Mouse (Mus musculus): ENCODE results near the gene Arhgap11a. TPM values are rescaled to one million over a fixed set of nuclear protein-coding genes. Genes with fewer than 3 reads are reported as not detected.

The Arhgap11a gene
- total and polyA plus RNA-seq, 2 experiments from 2014 or later = 2.7 to 5.2 TPM

GRCm38 (mm10) chr2:113866155-113866554, 17.7 kb upstream of the Arhgap11a start:
- peak; percentile 60 for DNase-seq
- H3K27me3 ChIP-seq (ENCODE audit: insufficient read depth, low read length) = no peaks in the 10 kb centered on the region; the same call in none of the 2 replicates
- no peaks in the 10 kb centered on the region for H3K36me3 ChIP-seq (ENCODE audit: insufficient read depth)
- no peak overlapping the region for H3K27ac ChIP-seq (ENCODE audit: low read depth, low read length)
- H3K9me3 ChIP-seq (ENCODE audit: low read length) = no peaks in the 10 kb centered on the region
- ATAC-seq = 0 out of 2 replicates have a peak, but pooled peaks have one; percentile 47
- H3K4me2 ChIP-seq (ENCODE audit: low read depth) = no peak overlapping the region
- no peaks in the 10 kb centered on the region for H3K4me1 ChIP-seq (ENCODE audit: insufficient read depth)
- TF ChIP-seq CTCF (IDR thresholded peaks at IDR 0.05; ENCODE audit: low read depth) = peak; percentile 62
- H3K4me3 ChIP-seq (ENCODE audit: low read depth, low read length) = no peak overlapping the region
- no peak overlapping the region for H3K9ac ChIP-seq
- 30% methylated on average over 2 of the region's 2 CpGs for WGBS

GRCm38 (mm10) chr2:113849141-113849540, 680 bp upstream of the Arhgap11a start:
- H3K4me1 ChIP-seq (ENCODE audit: insufficient read depth) = no peaks in the 10 kb centered on the region
- DNase-seq = no peak
- H3K27ac ChIP-seq (ENCODE audit: low read depth, low read length) = peak overlapping the region; percentile 89
- no peaks in the 10 kb centered on the region for H3K9me3 ChIP-seq (ENCODE audit: low read length)
- peak overlapping the region; percentile 59 for H3K9ac ChIP-seq
- H3K4me2 ChIP-seq (ENCODE audit: low read depth) = peak overlapping the region; percentile 94
- peak; percentile 67 for ATAC-seq
- WGBS = 1% methylated on average over 3 of the region's 3 CpGs
- no peaks in the 10 kb centered on the region for H3K27me3 ChIP-seq (ENCODE audit: insufficient read depth, low read length)
- peak overlapping the region; percentile 77 for H3K4me3 ChIP-seq (ENCODE audit: low read depth, low read length)
- no peak for TF ChIP-seq CTCF (IDR thresholded peaks at IDR 0.05; ENCODE audit: low read depth)
- H3K36me3 ChIP-seq (ENCODE audit: insufficient read depth) = no peaks in the 10 kb centered on the region

- Histone ChIP-seq H3K4me3 (ENCODE audit: low read depth, low read length) (peak overlapping the region; percentile 77), H3K27ac (ENCODE audit: low read depth, low read length) (no peak overlapping the region), H3K9me3 (ENCODE audit: low read length) (no peaks in the 10 kb centered on the region), H3K9ac (peak overlapping the region; percentile 59), H3K4me2 (ENCODE audit: low read depth) (peak overlapping the region; percentile 94), H3K4me1 (ENCODE audit: insufficient read depth) (no peaks in the 10 kb centered on the region), H3K27me3 (ENCODE audit: insufficient read depth, low read length) (no peaks in the 10 kb centered on the region), H3K36me3 (ENCODE audit: insufficient read depth) (no peaks in the 10 kb centered on the region)
- ATAC-seq = no peak
- under 1% methylated on average over 24 of the region's 24 CpGs for WGBS
- DNase-seq = no peak
- no peak for TF ChIP-seq CTCF (IDR thresholded peaks at IDR 0.05; ENCODE audit: low read depth)
These were observed 700 bp downstream of the Arhgap11a start for GRCm38 (mm10) chr2:113847678-113848244.

GRCm38 (mm10) chr2:113845081-113845480, 3.4 kb downstream of the Arhgap11a start:
- H3K9me3 ChIP-seq (ENCODE audit: low read length) = no peaks in the 10 kb centered on the region
- no peak overlapping the region for H3K27ac ChIP-seq (ENCODE audit: low read depth, low read length)
- no peaks in the 10 kb centered on the region for H3K36me3 ChIP-seq (ENCODE audit: insufficient read depth)
- H3K4me3 ChIP-seq (ENCODE audit: low read depth, low read length) = no peak overlapping the region
- no peaks in the 10 kb centered on the region for H3K27me3 ChIP-seq (ENCODE audit: insufficient read depth, low read length)
- DNase-seq (no peak), ATAC-seq (no peak)
- H3K4me2 ChIP-seq (ENCODE audit: low read depth) = no peak overlapping the region
- no peak for TF ChIP-seq CTCF (IDR thresholded peaks at IDR 0.05; ENCODE audit: low read depth)
- no peak overlapping the region for H3K9ac ChIP-seq
- WGBS = 58% methylated on average over 4 of the region's 4 CpGs
- H3K4me1 ChIP-seq (ENCODE audit: insufficient read depth) = no peaks in the 10 kb centered on the region

- H3K4me3 ChIP-seq (ENCODE audit: low read depth, low read length) = no peak overlapping the region
- no peaks in the 10 kb centered on the region for H3K36me3 ChIP-seq (ENCODE audit: insufficient read depth)
These were observed 6.6 kb downstream of the Arhgap11a start for GRCm38 (mm10) chr2:113841656-113842437.

GRCm38 (mm10) chr2:113839488-113839887, 9.0 kb downstream of the Arhgap11a start:
- no peaks in the 10 kb centered on the region; the same call in 1 of the 2 replicates for H3K36me3 ChIP-seq (ENCODE audit: insufficient read depth)
- WGBS = 73% methylated on average over 4 of the region's 4 CpGs
- no peak overlapping the region for H3K27ac ChIP-seq (ENCODE audit: low read depth, low read length)
- no peak for ATAC-seq
- no peak overlapping the region for H3K4me3 ChIP-seq (ENCODE audit: low read depth, low read length)
- TF ChIP-seq CTCF (IDR thresholded peaks at IDR 0.05; ENCODE audit: low read depth) = no peak
- H3K4me2 ChIP-seq (ENCODE audit: low read depth) = no peak overlapping the region
- no peak overlapping the region for H3K9ac ChIP-seq
- no peaks in the 10 kb centered on the region for H3K4me1 ChIP-seq (ENCODE audit: insufficient read depth)
- no peaks in the 10 kb centered on the region for H3K9me3 ChIP-seq (ENCODE audit: low read length)
- DNase-seq = no peak
- H3K27me3 ChIP-seq (ENCODE audit: insufficient read depth, low read length) = no peaks in the 10 kb centered on the region

More at GRCm38 (mm10) chr2:113841656-113842437, 6.6 kb downstream of the Arhgap11a start:
- H3K4me2 ChIP-seq (ENCODE audit: low read depth) = no peak overlapping the region
- DNase-seq (no peak), ATAC-seq (no peak)
- no peak overlapping the region for H3K27ac ChIP-seq (ENCODE audit: low read depth, low read length)
- no peaks in the 10 kb centered on the region for H3K4me1 ChIP-seq (ENCODE audit: insufficient read depth)
- no peaks in the 10 kb centered on the region for H3K27me3 ChIP-seq (ENCODE audit: insufficient read depth, low read length)
- no peak overlapping the region for H3K9ac ChIP-seq
- no peak for TF ChIP-seq CTCF (IDR thresholded peaks at IDR 0.05; ENCODE audit: low read depth)
- WGBS = 89% methylated on average over 4 of the region's 4 CpGs
- no peaks in the 10 kb centered on the region for H3K9me3 ChIP-seq (ENCODE audit: low read length)

GRCm38 (mm10) chr2:113835219-113835618, 13.2 kb downstream of the Arhgap11a start:
- Histone ChIP-seq H3K27ac (ENCODE audit: low read depth, low read length) (no peak overlapping the region), H3K4me3 (ENCODE audit: low read depth, low read length) (no peak overlapping the region), H3K27me3 (ENCODE audit: insufficient read depth, low read length) (no peaks in the 10 kb centered on the region), H3K9me3 (ENCODE audit: low read length) (no peaks in the 10 kb centered on the region), H3K4me2 (ENCODE audit: low read depth) (no peak overlapping the region), H3K9ac (no peak overlapping the region), H3K4me1 (ENCODE audit: insufficient read depth) (no peaks in the 10 kb centered on the region), H3K36me3 (ENCODE audit: insufficient read depth) (no peaks in the 10 kb centered on the region; the same call in 1 of the 2 replicates)
- ATAC-seq (no peak), DNase-seq (no peak)
- WGBS = 92% methylated on average over 3 of the region's 3 CpGs
- TF ChIP-seq CTCF (IDR thresholded peaks at IDR 0.05; ENCODE audit: low read depth) = no peak
